ENCODE assay signal across 8 mouse cellular contexts in genomic region chr10:43477459-43477858, GRCm38 (mm10). TPM values are rescaled to one million over a fixed set of nuclear protein-coding genes. Genes with fewer than 3 reads are reported as not detected.
DNase-seq lines count a peak whose midpoint lies in the region; ATAC-seq lines count a peak whose summit lies in the region.
"Had no signal": no experiment of that assay in that cellular context is flagged by ENCODE, and none has a peak within 500 bp of the region (broad histone marks: within the 10 kb centered on the region; RNA-seq: fewer than 3 reads in every experiment).

No protein-coding gene starts in this region.

- H3K4me2 ChIP-seq in neural tube, embryonic 11.5 days (ENCODE audit: low read depth): peak overlapping the region; percentile 93
- peak overlapping the region; percentile 87 for H3K4me2 ChIP-seq in limb, embryonic 15.5 days

- peaks cover 8% of the 10 kb centered on the region for H3K4me1 ChIP-seq in neural tube, embryonic 11.5 days (ENCODE audit: control insufficient read depth, insufficient read depth, low read length)
- peaks cover 45% of the 10 kb centered on the region for H3K4me1 ChIP-seq in forebrain, embryonic 10.5 days
- peaks cover 25% of the 10 kb centered on the region for H3K4me1 ChIP-seq in limb, embryonic 15.5 days

- no peaks in the 10 kb centered on the region for H3K36me3 ChIP-seq in neural tube, embryonic 11.5 days (ENCODE audit: control insufficient read depth, insufficient read depth, low read length)
- H3K36me3 ChIP-seq in forebrain, embryonic 10.5 days (replicated peaks): no peaks in the 10 kb centered on the region
- no peaks in the 10 kb centered on the region for H3K36me3 ChIP-seq in limb, embryonic 15.5 days

- no peaks in the 10 kb centered on the region for H3K27me3 ChIP-seq in neural tube, embryonic 11.5 days (ENCODE audit: control insufficient read depth, insufficient read depth, low read length)
- H3K27me3 ChIP-seq in forebrain, embryonic 10.5 days (ENCODE audit: poor library complexity, severe bottlenecking): no peaks in the 10 kb centered on the region
- no peaks in the 10 kb centered on the region for H3K27me3 ChIP-seq in limb, embryonic 15.5 days

- peak overlapping the region; percentile 98 for H3K27ac ChIP-seq in neural tube, embryonic 11.5 days (ENCODE audit: low read depth, low read length)
- peak overlapping the region; percentile 100 for H3K27ac ChIP-seq in forebrain, embryonic 10.5 days
- H3K27ac ChIP-seq in limb, embryonic 15.5 days: no peak overlapping the region
- H3K27ac ChIP-seq: macrophage had no signal

- H3K9ac ChIP-seq in neural tube, embryonic 11.5 days (ENCODE audit: low read length): peak overlapping the region; percentile 99
- peak overlapping the region; percentile 23; the same call in 1 of the 2 replicates for H3K9ac ChIP-seq in limb, embryonic 15.5 days

- intact Hi-C loops in left cerebral cortex, postnatal 14 days (cut with DNase I): loop anchor here (5.0 kb wide), 1 partner anchor 305 kb away; the partner anchor contains the start of genes 9030612E09Rik and Sobp

- peak; percentile 15; the same call in 1 of the 2 replicates for ATAC-seq in neural tube, embryonic 11.5 days (ENCODE audit: insufficient read depth, low FRiP score, low TSS enrichment)
- no peak for ATAC-seq in limb, embryonic 15.5 days (ENCODE audit: insufficient number of reproducible peaks, low FRiP score, low TSS enrichment, low read depth)
- no peak for ATAC-seq in inflammation-experienced regulatory T-cells, adult 6 months

- WGBS in neural tube, embryonic 11.5 days: 4% methylated on average over 9 of the region's 9 CpGs
- WGBS in forebrain, embryonic 10.5 days: 2% methylated on average over 9 of the region's 9 CpGs
- 17% methylated on average over 9 of the region's 9 CpGs for WGBS in limb, embryonic 15.5 days

- H3K4me3 ChIP-seq in neural tube, embryonic 11.5 days (ENCODE audit: low read depth, low read length): peak overlapping the region; percentile 91
- H3K4me3 ChIP-seq in forebrain, embryonic 10.5 days: peak overlapping the region; percentile 85
- H3K4me3 ChIP-seq in limb, embryonic 15.5 days: peak overlapping the region; percentile 88

- no peak for DNase-seq in neural tube, embryonic 11.5 days (ENCODE audit: low spot score)
- DNase-seq in neural tube, embryonic 10.5 days (ENCODE audit: extremely low spot score, low spot score): no peak
- no peak for DNase-seq in forebrain, embryonic 10.5 days (ENCODE audit: extremely low spot score, low spot score)
- no peak for DNase-seq in left cerebral cortex, postnatal 14 days (ENCODE audit: low spot score in 2 of 2)
- DNase-seq in gastrocnemius, postnatal 25 days: no peak

- no peaks in the 10 kb centered on the region for H3K9me3 ChIP-seq in neural tube, embryonic 11.5 days (ENCODE audit: control insufficient read depth, low read length)
- H3K9me3 ChIP-seq in forebrain, embryonic 10.5 days: no peaks in the 10 kb centered on the region
- H3K9me3 ChIP-seq in limb, embryonic 15.5 days: no peaks in the 10 kb centered on the region

RNA-seq across cellular contexts. Expression of gene Bend3, which starts 1.2 kb away (rescaled TPM):
- 8.0 and 8.3 TPM in 2 replicates for polyA plus RNA-seq in neural tube, embryonic 11.5 days (2014; fragmentation: Nextera tagmentation; extraction: Ambion mirVana)
- polyA plus RNA-seq in forebrain, embryonic 10.5 days (2016; fragmentation: Nextera tagmentation; extraction: Ambion mirVana): 8.8 and 9.2 TPM in 2 replicates
- polyA plus RNA-seq in limb, embryonic 15.5 days (2015; fragmentation: Nextera tagmentation; extraction: Ambion mirVana): 3.1 and 3.8 TPM in 2 replicates
- 1 to 10 TPM in 1 of 3 experiments, under 1 TPM in 2; 0.85 to 1.2 (median 0.87) TPM for polyA plus RNA-seq in inflammation-experienced regulatory T-cells, adult 6 months (2017; shearing (Covaris generic))
- total RNA-seq in left cerebral cortex, postnatal 14 days (2021): 1 to 10 TPM; 4.5 to 4.9 TPM
- 1 to 10 TPM; 2.9 to 3.6 TPM for total RNA-seq in gastrocnemius, postnatal 25 days (2021)

RNA-seq across cellular contexts. Expression of gene Gm9803, which starts 46.4 kb away (rescaled TPM):
- 12.9 and 13.7 TPM in 2 replicates for polyA plus RNA-seq in neural tube, embryonic 11.5 days (2014; fragmentation: Nextera tagmentation; extraction: Ambion mirVana)
- polyA plus RNA-seq in forebrain, embryonic 10.5 days (2016; fragmentation: Nextera tagmentation; extraction: Ambion mirVana): 9.4 and 12.7 TPM in 2 replicates
- polyA plus RNA-seq in limb, embryonic 15.5 days (2015; fragmentation: Nextera tagmentation; extraction: Ambion mirVana): 5.7 and 13.2 TPM in 2 replicates
- 10 to 100 TPM; 19.9 to 45.5 (median 35.2) TPM for polyA plus RNA-seq in inflammation-experienced regulatory T-cells, adult 6 months (2017; shearing (Covaris generic))
- 1 to 10 TPM; 4.0 to 6.4 TPM for total RNA-seq in left cerebral cortex, postnatal 14 days (2021)
- total RNA-seq in gastrocnemius, postnatal 25 days (2021): 10 to 100 TPM in 1 of 2 experiments, 1 to 10 TPM in 1; 6.6 to 16.7 TPM
